Mouse (Mus musculus) mouse embryonic stem cell (cell line): ENCODE measurements at regions not wholly inside any gene's neighbourhood (a gene's known extent, or its start where the extent isn't known, plus 50 kb on each side); places are given as distances from the start of the nearest gene placed in this dataset.

ENCODE experiments used
- in situ Hi-C, 2 experiments: fragments of 300-500 bp; cut with MboI; formaldehyde crosslinking; loops; 1 replicate in 1 of 2; 3 replicates in 1 of 2; pipeline ENCODE4 v1.14.3; 2019 to 2020; ENCODE audit warnings: low sequenced_read_pairs in 2 of 2, low pct_unique_long_range_greater_than_20kb in 1 of 2, mixed read lengths in 1 of 2; ENCODE audit not compliant: unreplicated experiment in 1 of 2

DNA sequence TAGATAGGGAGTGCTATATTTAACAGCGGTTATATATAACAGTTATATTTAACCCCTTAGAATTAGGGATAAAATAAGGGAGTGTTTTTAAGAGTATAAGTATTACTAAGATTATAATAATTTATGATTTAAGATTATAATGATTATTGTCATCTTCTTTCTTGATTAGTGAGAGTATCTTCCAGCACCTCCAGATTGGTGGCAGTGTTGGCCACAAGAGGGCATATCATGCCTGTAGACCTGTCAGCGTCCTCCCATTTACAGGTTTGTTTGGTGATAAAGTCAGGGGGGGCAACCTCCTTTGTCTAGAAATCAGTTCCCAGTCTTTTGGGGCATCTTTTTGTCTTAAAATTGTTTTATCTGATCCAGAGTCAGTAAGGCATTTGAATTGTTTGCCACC, 57.1 kb upstream of the Cdkl5 start:
- in situ Hi-C loops: loop anchor here in 1 of 2 experiments (5.0 kb wide), 1 partner anchor 321 kb away; no protein-coding TSS in a partner anchor
